Mouse (Mus musculus): ENCODE data around the gene Napsa. TPM values are rescaled to one million over a fixed set of nuclear protein-coding genes. Genes with fewer than 3 reads are reported as not detected.

The Napsa gene
- total RNA-seq, 1 experiment from 2014 or later: 207 TPM

DNA sequence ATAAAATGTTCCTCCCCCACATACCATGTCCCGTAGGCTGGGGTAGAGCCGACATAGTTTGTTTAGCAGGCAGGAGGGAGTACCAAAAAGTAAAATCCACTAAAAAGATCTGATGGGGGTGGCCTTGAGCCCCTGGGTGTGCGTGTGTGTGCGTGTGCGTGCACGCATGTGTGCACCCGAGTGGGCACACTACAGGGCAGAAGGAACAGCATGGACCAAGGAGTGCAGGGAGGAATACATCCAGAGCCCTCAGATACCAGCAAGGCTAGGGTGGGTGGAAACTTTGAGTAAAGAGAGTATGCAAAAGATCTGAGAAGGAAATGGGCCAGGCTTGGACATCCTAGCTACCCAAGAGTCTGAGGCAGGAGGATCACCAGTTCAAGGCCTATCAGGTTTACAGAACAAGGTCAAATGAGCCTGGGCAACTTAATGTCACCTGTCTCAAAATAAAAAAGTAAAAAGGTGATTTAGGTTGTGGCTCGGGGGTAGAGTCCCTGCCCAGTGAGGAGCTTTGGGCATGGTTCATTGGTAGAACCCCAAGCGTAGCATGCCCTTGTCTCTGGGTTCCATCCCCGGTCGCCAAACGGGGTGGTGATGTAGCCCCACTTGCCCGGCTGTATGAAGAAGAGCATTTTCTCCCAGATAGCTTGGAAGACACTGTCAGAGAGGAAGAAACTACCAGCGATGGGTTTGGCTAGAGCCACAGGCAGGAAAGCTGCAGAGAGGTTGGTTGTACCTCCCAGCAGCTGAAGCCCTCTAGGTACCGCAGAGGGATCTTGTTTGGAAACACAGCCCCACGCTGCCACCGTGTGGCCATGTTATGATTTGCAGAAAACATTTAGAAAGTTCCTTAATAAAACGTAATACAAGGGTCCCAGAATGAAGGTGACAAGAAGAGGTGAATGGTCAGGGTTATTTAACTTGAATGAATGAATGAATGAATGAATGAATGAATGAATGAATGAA, 11.5 kb upstream of the Napsa start:
- peak; percentile 78 for ATAC-seq (replicated peaks; ENCODE audit: insufficient number of reproducible peaks, low FRiP score, low TSS enrichment, poor library complexity, severe bottlenecking)

DNA sequence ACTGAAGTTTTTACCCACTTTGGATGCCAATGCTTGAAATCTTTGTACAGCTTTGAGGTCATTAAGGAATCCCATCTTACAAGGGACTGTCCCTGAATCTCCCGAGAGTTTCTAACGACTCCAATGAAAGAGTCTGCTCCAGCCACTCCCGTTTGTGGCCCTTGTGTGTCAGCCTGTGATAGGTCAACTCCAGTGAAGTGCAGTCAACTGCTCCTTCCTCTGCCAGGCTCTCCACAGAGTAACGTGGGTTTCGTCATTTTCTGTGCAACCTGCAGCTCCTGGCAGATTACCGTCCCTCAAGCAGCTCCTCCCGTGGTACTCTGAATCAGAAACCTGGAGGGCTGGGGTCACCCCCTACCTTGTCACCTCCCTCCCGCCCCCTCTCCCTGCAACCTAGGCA, 8.9 kb upstream of the Napsa start:
- ATAC-seq (replicated peaks; ENCODE audit: insufficient number of reproducible peaks, low FRiP score, low TSS enrichment, poor library complexity, severe bottlenecking): no peak

DNA sequence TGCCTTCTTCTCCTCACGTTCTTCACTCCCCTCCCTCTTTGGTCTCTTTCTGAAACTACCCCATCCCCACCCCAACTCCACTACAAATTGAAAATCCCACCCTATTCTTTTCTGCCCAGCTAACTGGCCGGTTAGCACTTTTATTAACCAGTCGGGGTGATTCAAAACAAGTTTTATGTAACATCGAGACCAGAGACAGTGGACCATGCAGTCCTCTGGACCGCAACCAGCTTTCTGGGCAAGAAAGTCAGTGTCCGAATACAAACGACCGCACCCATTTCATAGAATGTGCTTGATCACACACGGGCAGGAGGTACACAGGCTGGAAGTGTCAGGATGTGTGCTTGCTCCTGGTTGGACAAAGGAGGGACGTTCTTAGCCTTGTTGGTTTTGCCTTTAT, 7.7 kb upstream of the Napsa start:
- no peak for ATAC-seq (replicated peaks; ENCODE audit: insufficient number of reproducible peaks, low FRiP score, low TSS enrichment, poor library complexity, severe bottlenecking)

- no peak for ATAC-seq (replicated peaks; ENCODE audit: insufficient number of reproducible peaks, low FRiP score, low TSS enrichment, poor library complexity, severe bottlenecking)
Measured at GRCm38 (mm10) chr7:44565414-44565813, 6.8 kb upstream of the Napsa start.

DNA sequence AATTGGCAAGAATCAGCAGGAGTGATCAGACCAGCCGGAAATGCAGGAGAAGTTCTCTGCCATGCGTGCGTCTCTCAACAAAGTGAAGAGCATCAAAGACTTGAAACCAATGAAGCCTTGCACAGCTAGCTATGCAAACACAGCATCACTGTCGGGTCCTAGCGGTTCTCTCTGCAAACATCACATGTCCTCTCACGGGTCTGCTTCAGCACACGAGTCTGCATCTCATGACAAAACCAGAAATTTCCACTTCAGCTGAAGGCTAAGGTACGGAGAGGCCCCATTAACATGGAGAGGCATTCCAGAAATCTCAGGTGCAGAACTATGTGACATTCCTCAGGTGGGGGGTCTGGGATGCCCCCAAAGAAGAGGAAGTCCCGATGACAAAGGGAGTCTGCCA, 3.4 kb upstream of the Napsa start:
- ATAC-seq (replicated peaks; ENCODE audit: insufficient number of reproducible peaks, low FRiP score, low TSS enrichment, poor library complexity, severe bottlenecking): no peak

- 0 out of 2 replicates have a peak, but pooled peaks have one; percentile 2 for ATAC-seq (replicated peaks; ENCODE audit: insufficient number of reproducible peaks, low FRiP score, low TSS enrichment, poor library complexity, severe bottlenecking)
Measured at GRCm38 (mm10) chr7:44570989-44571388, 1.2 kb upstream of the Napsa start.

DNA sequence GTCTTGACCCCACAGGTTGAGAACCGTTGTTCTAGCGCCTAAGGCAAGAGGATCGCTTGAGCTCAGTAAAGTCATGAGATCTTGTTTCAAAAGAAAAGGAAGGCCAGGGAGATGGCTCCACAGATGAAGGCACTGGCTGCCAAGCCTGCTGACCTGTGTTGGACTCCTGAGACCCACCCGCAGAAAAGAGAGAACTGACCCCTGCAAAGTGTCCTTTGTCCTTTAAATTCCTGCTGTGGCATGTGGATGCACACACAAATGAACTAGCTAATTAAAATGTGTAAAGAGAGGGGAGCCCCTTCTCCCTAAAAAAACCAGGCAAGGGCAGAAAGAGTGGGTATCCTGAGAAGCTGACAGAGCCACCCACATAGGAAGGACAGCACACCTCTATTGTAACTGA, 369 bp upstream of the Napsa start:
- no peak for ATAC-seq (replicated peaks; ENCODE audit: insufficient number of reproducible peaks, low FRiP score, low TSS enrichment, poor library complexity, severe bottlenecking)

GRCm38 (mm10) chr7:44572956-44573484, 840 bp downstream of the Napsa start:
- no peak for ATAC-seq (replicated peaks; ENCODE audit: insufficient number of reproducible peaks, low FRiP score, low TSS enrichment, poor library complexity, severe bottlenecking)

- ATAC-seq (replicated peaks; ENCODE audit: insufficient number of reproducible peaks, low FRiP score, low TSS enrichment, poor library complexity, severe bottlenecking): no peak
Measured at GRCm38 (mm10) chr7:44576333-44576844, 4.2 kb downstream of the Napsa start.

DNA sequence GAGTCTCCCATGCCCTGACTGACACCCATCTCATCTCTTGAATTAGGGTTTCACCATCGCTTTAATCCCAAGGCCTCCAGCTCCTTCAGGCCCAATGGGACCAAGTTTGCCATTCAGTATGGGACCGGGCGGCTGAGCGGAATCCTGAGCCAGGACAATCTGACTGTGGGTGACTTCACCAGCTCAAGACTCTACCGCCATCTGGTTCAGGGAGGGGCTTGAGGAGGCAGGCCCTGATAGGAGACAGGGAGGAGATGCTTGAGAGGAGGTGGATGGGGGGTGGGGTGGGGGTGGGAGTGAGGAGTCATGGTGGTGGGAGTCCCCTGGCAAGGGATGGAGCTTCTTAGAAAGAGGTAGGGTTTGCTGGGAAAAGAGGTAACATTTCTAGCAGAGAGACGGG, 9.5 kb downstream of the Napsa start:
- ATAC-seq (replicated peaks; ENCODE audit: insufficient number of reproducible peaks, low FRiP score, low TSS enrichment, poor library complexity, severe bottlenecking): no peak

- no peak for ATAC-seq (replicated peaks; ENCODE audit: insufficient number of reproducible peaks, low FRiP score, low TSS enrichment, poor library complexity, severe bottlenecking)
Measured at GRCm38 (mm10) chr7:44582709-44583108, 10.5 kb downstream of the Napsa start.

DNA sequence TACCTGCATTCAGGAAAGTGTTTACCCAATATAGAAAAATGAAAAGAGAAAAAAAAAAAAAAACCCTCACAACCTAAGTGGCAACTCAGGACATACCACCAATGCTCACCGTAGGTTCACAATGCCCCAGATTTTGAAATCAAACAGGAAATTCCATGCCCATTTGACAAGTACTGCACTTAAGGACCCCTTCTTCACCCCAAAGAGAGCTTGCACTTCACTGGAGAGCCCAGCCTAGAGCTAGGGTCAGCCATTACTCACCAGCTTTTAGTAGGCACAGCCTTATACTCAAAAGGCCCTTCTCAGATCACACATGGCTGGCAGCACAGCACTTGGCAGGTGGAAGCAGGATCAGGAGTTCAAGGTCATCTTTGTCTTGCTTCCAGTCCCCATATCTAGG, 11.0 kb downstream of the Napsa start:
- no peak for ATAC-seq (replicated peaks; ENCODE audit: insufficient number of reproducible peaks, low FRiP score, low TSS enrichment, poor library complexity, severe bottlenecking)

- ATAC-seq (replicated peaks; ENCODE audit: insufficient number of reproducible peaks, low FRiP score, low TSS enrichment, poor library complexity, severe bottlenecking): no peak
Measured at GRCm38 (mm10) chr7:44584265-44584804, 12.2 kb downstream of the Napsa start.

DNA sequence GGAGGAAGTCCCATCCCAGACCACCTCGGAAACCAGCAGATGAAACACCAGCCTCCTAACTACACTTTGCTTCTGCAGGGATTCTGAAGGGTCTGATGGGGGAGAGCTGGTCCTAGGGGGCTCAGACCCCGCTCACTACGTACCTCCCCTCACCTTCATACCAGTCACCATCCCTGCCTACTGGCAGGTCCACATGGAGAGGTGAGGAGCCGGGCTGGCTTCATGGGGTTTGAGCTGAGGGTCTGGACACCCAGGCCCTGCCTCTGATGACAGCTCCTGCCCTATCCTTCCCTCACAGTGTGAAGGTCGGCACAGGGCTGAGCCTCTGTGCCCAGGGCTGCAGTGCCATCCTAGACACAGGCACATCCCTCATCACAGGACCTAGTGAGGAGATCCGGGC, 12.7 kb downstream of the Napsa start:
- ATAC-seq (replicated peaks; ENCODE audit: insufficient number of reproducible peaks, low FRiP score, low TSS enrichment, poor library complexity, severe bottlenecking): no peak

DNA sequence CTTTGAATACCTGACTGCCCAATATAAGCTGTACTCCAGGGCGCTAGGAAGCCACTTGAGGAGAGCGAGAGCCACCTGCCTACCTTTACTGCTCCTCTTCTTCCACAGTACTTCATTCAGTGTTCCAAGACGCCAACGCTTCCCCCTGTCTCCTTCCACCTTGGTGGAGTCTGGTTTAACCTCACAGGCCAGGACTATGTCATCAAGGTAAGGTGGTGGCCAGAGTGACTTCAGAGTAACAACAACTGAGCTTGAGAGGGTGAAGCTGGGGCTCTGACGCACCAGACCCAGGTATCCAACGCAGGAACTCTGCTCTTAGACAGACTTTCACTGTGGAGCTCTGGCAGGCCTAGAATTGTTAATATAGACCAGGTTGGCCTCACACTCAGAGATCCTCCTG, 13.4 kb downstream of the Napsa start:
- no peak for ATAC-seq (replicated peaks; ENCODE audit: insufficient number of reproducible peaks, low FRiP score, low TSS enrichment, poor library complexity, severe bottlenecking)

DNA sequence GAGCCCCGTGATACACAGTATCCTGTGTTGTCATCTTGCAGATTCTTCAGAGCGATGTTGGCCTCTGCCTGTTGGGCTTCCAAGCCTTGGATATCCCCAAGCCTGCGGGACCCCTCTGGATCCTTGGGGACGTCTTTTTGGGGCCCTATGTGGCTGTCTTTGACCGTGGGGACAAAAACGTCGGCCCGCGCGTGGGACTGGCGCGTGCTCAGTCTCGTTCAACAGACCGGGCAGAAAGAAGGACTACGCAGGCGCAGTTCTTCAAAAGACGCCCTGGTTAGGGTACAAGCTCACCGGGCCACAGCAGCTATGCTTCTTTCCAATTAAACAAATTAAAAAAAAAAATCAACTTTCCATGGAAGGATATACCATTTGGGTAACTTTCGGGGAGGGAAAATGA, 14.3 kb downstream of the Napsa start:
- no peak for ATAC-seq (replicated peaks; ENCODE audit: insufficient number of reproducible peaks, low FRiP score, low TSS enrichment, poor library complexity, severe bottlenecking)

DNA sequence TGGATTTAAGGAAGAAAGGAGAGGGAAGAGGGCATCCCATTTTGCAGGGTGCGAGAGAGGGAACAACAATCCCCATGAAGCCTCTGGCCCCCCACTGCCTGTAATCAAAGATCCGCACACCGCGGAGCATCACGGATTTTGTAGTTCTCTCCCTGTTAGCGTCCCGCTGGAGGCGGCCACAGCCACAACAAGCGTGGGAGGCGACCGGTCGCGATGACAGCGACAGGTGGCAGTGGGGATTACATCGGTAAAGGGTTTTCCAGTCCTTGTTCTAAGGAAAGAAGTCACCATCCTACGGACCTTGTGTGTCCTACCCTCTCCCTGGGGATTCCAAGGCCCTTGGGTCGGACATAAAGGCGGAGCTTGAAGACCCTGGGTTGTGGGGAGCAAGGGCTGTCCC, 14.8 kb downstream of the Napsa start:
- ATAC-seq (replicated peaks; ENCODE audit: insufficient number of reproducible peaks, low FRiP score, low TSS enrichment, poor library complexity, severe bottlenecking): peak; percentile 18; the same call in 1 of the 2 replicates

- ATAC-seq (replicated peaks; ENCODE audit: insufficient number of reproducible peaks, low FRiP score, low TSS enrichment, poor library complexity, severe bottlenecking): no peak
Measured at GRCm38 (mm10) chr7:44587676-44588075, 15.5 kb downstream of the Napsa start.

DNA sequence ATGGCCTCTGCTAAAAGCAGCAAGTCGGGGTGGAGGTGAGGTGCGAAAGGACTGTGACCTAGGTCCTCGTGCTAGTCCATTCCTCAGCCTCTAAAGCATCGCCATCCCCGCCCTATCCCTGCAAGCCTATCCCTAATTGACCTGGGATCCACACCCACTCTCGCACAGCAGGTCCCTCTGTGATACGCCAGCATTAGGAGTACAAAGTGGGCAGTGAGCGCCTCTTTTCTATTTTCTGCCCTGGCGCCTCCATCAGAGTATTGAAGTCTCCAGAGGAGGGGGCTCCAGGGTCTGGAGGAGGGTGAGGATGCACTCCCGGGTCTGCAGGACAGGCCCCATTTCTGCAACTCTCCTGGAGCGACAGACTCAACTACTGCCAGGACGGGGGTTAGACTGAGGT, 16.2 kb downstream of the Napsa start:
- ATAC-seq (replicated peaks; ENCODE audit: insufficient number of reproducible peaks, low FRiP score, low TSS enrichment, poor library complexity, severe bottlenecking): no peak

DNA sequence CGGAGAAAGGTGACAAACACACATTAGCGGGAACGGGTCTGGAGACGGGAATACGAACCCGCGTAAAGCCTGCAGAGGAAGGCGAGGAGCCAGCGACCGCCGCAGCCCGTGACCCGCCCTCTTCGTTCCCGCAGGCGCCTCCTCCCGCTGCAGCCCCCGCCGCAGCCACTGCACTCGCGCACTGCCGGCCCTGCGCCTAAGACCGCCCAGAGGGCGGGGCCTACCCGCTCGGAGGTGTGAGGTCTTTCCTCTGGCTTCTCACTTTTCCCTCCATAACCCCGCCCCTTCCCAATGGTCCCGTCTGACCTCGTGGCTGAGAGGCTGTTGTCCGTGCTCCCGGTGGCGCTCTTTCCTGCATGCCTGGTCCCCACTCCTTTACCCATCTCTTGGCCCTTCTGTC, 17.0 kb downstream of the Napsa start:
- no peak for ATAC-seq (replicated peaks; ENCODE audit: insufficient number of reproducible peaks, low FRiP score, low TSS enrichment, poor library complexity, severe bottlenecking)

Data from monocyte, adult 5-6 weeks (primary cell).